Mouse (Mus musculus) limb, embryonic 12.5 days (tissue): ENCODE data around the gene Upk1b. TPM values are rescaled to one million over a fixed set of nuclear protein-coding genes. Genes with fewer than 3 reads are reported as not detected.

Experiments
- ATAC-seq: fragments of 200-750 bp; cut with Nextera tagmentation; 2 replicates; pipeline ENCODE4 v1.8.0; 2017; ENCODE audit warnings: low read depth, moderate TSS enrichment; ENCODE audit not compliant: insufficient number of reproducible peaks, insufficient read depth, low FRiP score, low TSS enrichment
- H3K27ac ChIP-seq: fragments of 300-500 bp; sonication (generic); 2 replicates; pipeline ENCODE4 v1.5.1; 2016; ENCODE audit warnings: mild to moderate bottlenecking, moderate library complexity
- H3K27me3 ChIP-seq: fragments of 300-500 bp; sonication (generic); 2 replicates; pipeline ENCODE4 v1.6.1; 2016; ENCODE audit warnings: mild to moderate bottlenecking, moderate library complexity
- H3K36me3 ChIP-seq: fragments of 300-500 bp; sonication (generic); 2 replicates; pipeline ENCODE4 v1.6.1; 2016; ENCODE audit warnings: mild to moderate bottlenecking, moderate library complexity
- H3K4me1 ChIP-seq: fragments of 300-500 bp; sonication (generic); replicated peaks from 2 replicates; pipeline ENCODE4 v1.6.1; 2016
- H3K4me2 ChIP-seq: fragments of 300-500 bp; sonication (generic); 2 replicates; pipeline ENCODE4 v1.6.1; 2016; ENCODE audit warnings: mild to moderate bottlenecking, moderate library complexity
- H3K4me3 ChIP-seq: fragments of 300-500 bp; sonication (generic); replicated peaks from 2 replicates; pipeline ENCODE4 v1.5.1; 2016; ENCODE audit warnings: mild to moderate bottlenecking
- H3K9ac ChIP-seq: fragments of 300-500 bp; sonication (generic); replicated peaks from 2 replicates; pipeline ENCODE4 v1.6.1; 2016; ENCODE audit warnings: mild to moderate bottlenecking, moderate library complexity
- H3K9me3 ChIP-seq: fragments of 300-500 bp; sonication (generic); 2 replicates; pipeline ENCODE4 v1.6.1; 2016; ENCODE audit warnings: mild to moderate bottlenecking, moderate library complexity
- WGBS: fragments of 180-500 bp; shearing (Covaris S2); methylation state at CpG from one replicate; pipeline ENCODE4 v1.1.7; 2016; 5-methylcytosine and 5-hydroxymethylcytosine counted together
- polyA plus RNA-seq: library from polyadenylated mRNA; unstranded; fragments of >200 nt; fragmentation: Nextera tagmentation; extraction: Ambion mirVana; gene quantifications from 2 replicates; pipeline ENCODE4 v1.2.1, GENCODE M21; 2016

Upk1b gene
- polyA plus RNA-seq, 1 experiment from 2014 or later, result 7.9 TPM

- Histone ChIP-seq H3K4me2 (no peak overlapping the region), H3K4me1 (peaks cover 18% of the 10 kb centered on the region; the same call in 1 of the 2 replicates), H3K4me3 (no peak overlapping the region), H3K27me3 (no peaks in the 10 kb centered on the region), H3K9ac (no peak overlapping the region), H3K36me3 (peaks cover 62% of the 10 kb centered on the region), H3K9me3 (no peaks in the 10 kb centered on the region), H3K27ac (no peak overlapping the region)
- no peak for ATAC-seq
- WGBS, result 77% methylated on average over 5 of the region's 5 CpGs
These were observed 38.2 kb downstream of the Upk1b start for GRCm38 (mm10) chr16:38761972-38762371.

- H3K36me3 ChIP-seq, result peaks cover 56% of the 10 kb centered on the region
- H3K27me3 ChIP-seq, result no peaks in the 10 kb centered on the region
- H3K4me2 ChIP-seq, result no peak overlapping the region
These were observed 39.2 kb downstream of the Upk1b start for GRCm38 (mm10) chr16:38760834-38761375.

GRCm38 (mm10) chr16:38760239-38760638 is 39.9 kb downstream of the Upk1b start:
- Histone ChIP-seq H3K36me3 (peaks cover 54% of the 10 kb centered on the region), H3K27me3 (no peaks in the 10 kb centered on the region), H3K4me1 (peaks cover 29% of the 10 kb centered on the region), H3K9ac (no peak overlapping the region), H3K4me2 (no peak overlapping the region), H3K27ac (no peak overlapping the region), H3K4me3 (no peak overlapping the region), H3K9me3 (no peaks in the 10 kb centered on the region)
- 91% methylated on average over 5 of the region's 5 CpGs for WGBS
- no peak for ATAC-seq

More at GRCm38 (mm10) chr16:38760834-38761375, 39.2 kb downstream of the Upk1b start:
- WGBS, result 64% methylated on average over 6 of the region's 6 CpGs
- ATAC-seq, result no peak
- no peaks in the 10 kb centered on the region for H3K9me3 ChIP-seq
- peaks cover 25% of the 10 kb centered on the region for H3K4me1 ChIP-seq
- no peak overlapping the region for H3K9ac ChIP-seq
- H3K4me3 ChIP-seq, result no peak overlapping the region
- H3K27ac ChIP-seq, result no peak overlapping the region

- 75% methylated on average over 12 of the region's 12 CpGs for WGBS
- no peak overlapping the region for H3K9ac ChIP-seq
- ATAC-seq, result no peak
- no peaks in the 10 kb centered on the region for H3K9me3 ChIP-seq
- 0 out of 2 replicates have a peak overlapping the region, but pooled peaks have one; percentile 41 for H3K27ac ChIP-seq
- H3K27me3 ChIP-seq, result no peaks in the 10 kb centered on the region
- H3K36me3 ChIP-seq, result peaks cover 50% of the 10 kb centered on the region
- H3K4me2 ChIP-seq, result no peak overlapping the region
- H3K4me3 ChIP-seq, result no peak overlapping the region
- H3K4me1 ChIP-seq, result peaks cover 35% of the 10 kb centered on the region
These were observed 41.8 kb downstream of the Upk1b start for GRCm38 (mm10) chr16:38758104-38758861.

GRCm38 (mm10) chr16:38757626-38758025 is 42.5 kb downstream of the Upk1b start:
- Histone ChIP-seq H3K9me3 (no peaks in the 10 kb centered on the region), H3K4me3 (no peak overlapping the region), H3K4me2 (no peak overlapping the region), H3K27me3 (no peaks in the 10 kb centered on the region), H3K9ac (no peak overlapping the region), H3K36me3 (peaks cover 46% of the 10 kb centered on the region), H3K4me1 (peaks cover 42% of the 10 kb centered on the region), H3K27ac (no peak overlapping the region)
- WGBS, result 95% methylated on average over 19 of the region's 19 CpGs
- no peak for ATAC-seq

- Histone ChIP-seq H3K4me1 (peaks cover 43% of the 10 kb centered on the region), H3K4me2 (no peak overlapping the region), H3K27ac (no peak overlapping the region), H3K36me3 (peaks cover 52% of the 10 kb centered on the region), H3K9me3 (no peaks in the 10 kb centered on the region), H3K9ac (no peak overlapping the region), H3K27me3 (no peaks in the 10 kb centered on the region), H3K4me3 (no peak overlapping the region)
- 65% methylated on average over 4 of the region's 4 CpGs for WGBS
- ATAC-seq, result no peak
These were observed 43.6 kb downstream of the Upk1b start for GRCm38 (mm10) chr16:38756572-38756971.

DNA sequence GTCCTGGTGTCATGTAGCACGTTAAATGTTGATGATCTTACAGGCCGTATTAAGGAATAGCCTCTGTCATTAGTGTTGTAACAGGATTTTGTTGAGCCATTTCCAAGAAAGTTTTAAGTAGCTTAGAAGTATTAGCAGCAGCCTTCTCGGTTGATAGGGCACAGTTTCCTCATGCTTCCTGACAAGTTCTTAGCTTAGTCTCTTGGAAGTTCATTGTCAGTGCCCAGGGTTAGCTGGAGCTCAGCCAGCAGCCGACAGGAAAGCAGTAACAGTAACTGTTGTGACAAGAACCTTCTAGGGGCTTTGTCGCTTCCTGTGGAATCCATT is 44.0 kb downstream of the Upk1b start:
- H3K4me3 ChIP-seq, result no peak overlapping the region
- no peaks in the 10 kb centered on the region for H3K9me3 ChIP-seq
- WGBS, result 27% methylated on average over 5 of the region's 5 CpGs
- peaks cover 52% of the 10 kb centered on the region for H3K36me3 ChIP-seq
- no peaks in the 10 kb centered on the region for H3K27me3 ChIP-seq
- H3K4me1 ChIP-seq, result peaks cover 44% of the 10 kb centered on the region
- H3K27ac ChIP-seq, result peak overlapping the region; percentile 69; the same call in 1 of the 2 replicates
- no peak for ATAC-seq
- H3K4me2 ChIP-seq, result no peak overlapping the region
- no peak overlapping the region for H3K9ac ChIP-seq

- H3K9ac ChIP-seq, result no peak overlapping the region
- H3K9me3 ChIP-seq, result no peaks in the 10 kb centered on the region
- 37% methylated on average over 7 of the region's 7 CpGs for WGBS
- no peak for ATAC-seq
- peaks cover 47% of the 10 kb centered on the region for H3K36me3 ChIP-seq
- H3K27ac ChIP-seq, result peak overlapping the region; percentile 50
- H3K27me3 ChIP-seq, result no peaks in the 10 kb centered on the region
- peaks cover 44% of the 10 kb centered on the region for H3K4me1 ChIP-seq
- H3K4me2 ChIP-seq, result no peak overlapping the region
- H3K4me3 ChIP-seq, result no peak overlapping the region
These were observed 44.5 kb downstream of the Upk1b start for GRCm38 (mm10) chr16:38755452-38756176.

DNA sequence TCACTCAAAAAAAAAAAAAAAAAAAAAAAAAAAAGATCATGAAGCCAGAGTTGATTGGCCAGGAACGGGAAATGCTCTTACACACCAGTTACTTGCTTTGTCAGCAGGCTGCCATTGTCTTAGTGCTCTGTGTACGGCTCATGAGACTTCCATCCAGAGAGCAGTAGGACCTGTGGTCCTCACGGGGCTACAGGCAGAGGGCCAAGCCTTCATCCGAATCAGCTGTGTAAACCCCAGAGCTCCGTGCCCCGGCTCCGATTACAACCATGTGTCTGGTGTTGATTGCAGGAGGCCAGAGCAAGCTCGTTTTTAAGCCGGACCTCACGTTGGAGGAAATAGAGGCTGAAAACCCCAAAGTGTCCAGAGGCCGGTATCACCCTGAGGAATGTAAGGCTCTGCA is 46.5 kb downstream of the Upk1b start:
- Histone ChIP-seq H3K27me3 (no peaks in the 10 kb centered on the region), H3K4me3 (no peak overlapping the region), H3K4me2 (peak overlapping the region; percentile 4; the same call in 1 of the 2 replicates), H3K4me1 (peaks cover 46% of the 10 kb centered on the region), H3K36me3 (peaks cover 27% of the 10 kb centered on the region), H3K9ac (no peak overlapping the region), H3K9me3 (no peaks in the 10 kb centered on the region), H3K27ac (0 out of 2 replicates have a peak overlapping the region, but pooled peaks have one; percentile 25)
- ATAC-seq, result 0 out of 2 replicates have a peak, but pooled peaks have one; percentile 64
- WGBS, result 6% methylated on average over 11 of the region's 11 CpGs

DNA sequence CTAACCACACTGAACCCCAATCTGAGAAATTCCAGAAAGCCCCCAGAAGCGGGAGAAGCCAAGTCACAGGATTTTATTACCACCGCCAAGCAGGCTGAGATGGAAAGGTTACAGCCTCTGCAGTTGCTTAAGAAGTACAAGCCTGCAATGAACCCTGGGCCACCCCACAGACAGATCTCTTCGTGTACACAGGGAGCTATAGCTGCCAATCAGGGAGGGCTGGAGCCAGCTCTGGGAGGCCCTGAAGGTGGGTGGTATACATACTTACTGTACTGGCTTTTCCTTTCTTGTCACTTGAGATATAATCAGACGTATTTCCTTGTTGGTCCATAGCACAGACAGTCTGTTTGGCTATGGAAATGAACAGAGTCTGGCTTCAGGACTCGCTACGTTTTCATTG is 49.3 kb downstream of the Upk1b start:
- peak; percentile 33; the same call in 1 of the 2 replicates for ATAC-seq
- whole genome bisulfite sequencing, result 48% methylated on average over 6 of the region's 6 CpGs
- H3K4me3 ChIP-seq, result no peak overlapping the region
- H3K4me1 ChIP-seq, result peaks cover 32% of the 10 kb centered on the region
- H3K27me3 ChIP-seq, result no peaks in the 10 kb centered on the region
- peaks cover 19% of the 10 kb centered on the region; the same call in 1 of the 2 replicates for H3K36me3 ChIP-seq
- H3K4me2 ChIP-seq, result no peak overlapping the region
- no peaks in the 10 kb centered on the region for H3K9me3 ChIP-seq
- H3K27ac ChIP-seq, result peak overlapping the region; percentile 30; the same call in 1 of the 2 replicates
- H3K9ac ChIP-seq, result no peak overlapping the region
